Mouse (Mus musculus) lung, postnatal 0 days (tissue): ENCODE results near the gene Dagla. TPM values are rescaled to one million over a fixed set of nuclear protein-coding genes. Genes with fewer than 3 reads are reported as not detected.

ENCODE experiments used
- ATAC-seq: fragments of 200-750 bp; cut with Nextera tagmentation; 2 replicates; pipeline ENCODE4 v1.8.0; 2017; ENCODE audit warnings: moderate library complexity
- DNase-seq: peaks from one replicate; pipeline ENCODE4 v3.0.0-alpha.2; 2016; ENCODE audit warnings: low spot score
- H3K27ac ChIP-seq: fragments of 300-500 bp; sonication (generic); 2 replicates; pipeline ENCODE4 v1.5.1; 2014; ENCODE audit warnings: antibody characterized with exemption, mild to moderate bottlenecking, low read length, mixed read lengths
- H3K27me3 ChIP-seq: fragments of 300-500 bp; sonication (generic); replicated peaks from 2 replicates; pipeline ENCODE4 v1.6.1; 2014; ENCODE audit warnings: low read length, mixed read lengths; ENCODE audit not compliant: insufficient read depth
- H3K36me3 ChIP-seq: fragments of 300-500 bp; sonication (generic); 2 replicates; pipeline ENCODE4 v1.6.1; 2014; ENCODE audit warnings: low read length, mixed read lengths; ENCODE audit not compliant: insufficient read depth
- H3K4me1 ChIP-seq: fragments of 300-500 bp; sonication (generic); 2 replicates; pipeline ENCODE4 v1.6.1; 2014; ENCODE audit warnings: antibody characterized with exemption, low read depth, low read length, mixed read lengths; ENCODE audit not compliant: insufficient read depth
- H3K4me2 ChIP-seq: fragments of 300-500 bp; sonication (generic); replicated peaks from 2 replicates; pipeline ENCODE4 v1.6.1; 2014; ENCODE audit warnings: low read depth, mild to moderate bottlenecking, low read length, moderate library complexity, mixed read lengths
- H3K4me3 ChIP-seq: fragments of 300-500 bp; sonication (generic); 2 replicates; pipeline ENCODE4 v1.5.1; 2014; ENCODE audit warnings: low read depth, low read length
- H3K9ac ChIP-seq: fragments of 300-500 bp; sonication (generic); replicated peaks from 2 replicates; pipeline ENCODE4 v1.6.1; 2014; ENCODE audit warnings: low read depth, mild to moderate bottlenecking
- H3K9me3 ChIP-seq: fragments of 300-500 bp; sonication (generic); 2 replicates; pipeline ENCODE4 v1.6.1; 2016; ENCODE audit warnings: low read length, mixed read lengths
- CTCF ChIP-seq: IDR thresholded peaks from 2 replicates; pipeline ENCODE4 v1.5.1; 2016; ENCODE audit warnings: antibody characterized with exemption, mild to moderate bottlenecking
- EP300 ChIP-seq: IDR thresholded peaks from 2 replicates; pipeline ENCODE4 v1.6.1; 2016; ENCODE audit warnings: antibody characterized with exemption, mild to moderate bottlenecking, control low read depth
- WGBS: fragments of 180-500 bp; shearing (Covaris S2); extraction: QIAGEN DNeasy Blood & Tissue Kit; methylation state at CpG from one replicate; pipeline ENCODE4 v1.1.7; 2014; 5-methylcytosine and 5-hydroxymethylcytosine counted together
- polyA plus RNA-seq: library from polyadenylated mRNA; unstranded; fragments of >200 nt; fragmentation: Nextera tagmentation; extraction: Ambion mirVana; gene quantifications from 2 replicates; pipeline ENCODE4 v1.2.1, GENCODE M21; 2015

Gene Dagla
- polyA plus RNA-seq, 1 experiment from 2014 or later: 1.2 TPM

- no peak for TF ChIP-seq EP300
- TF ChIP-seq CTCF: peak; percentile 89
- Histone ChIP-seq H3K4me2 (no peak overlapping the region), H3K27me3 (0 out of 2 replicates have a peak, but pooled peaks cover 3% of the 10 kb centered on the region), H3K27ac (no peak overlapping the region), H3K4me1 (no peaks in the 10 kb centered on the region), H3K36me3 (no peaks in the 10 kb centered on the region), H3K9ac (no peak overlapping the region), H3K4me3 (no peak overlapping the region), H3K9me3 (no peaks in the 10 kb centered on the region)
- peak; percentile 56 for DNase-seq
- ATAC-seq: no peak
- 17% methylated on average over 11 of the region's 11 CpGs for WGBS
These were observed 36.5 kb upstream of the Dagla start for GRCm38 (mm10) chr19:10341152-10341551.

GRCm38 (mm10) chr19:10340661-10341060 is 36.0 kb upstream of the Dagla start:
- DNase-seq: no peak
- TF ChIP-seq CTCF: no peak

GRCm38 (mm10) chr19:10339271-10339670 is 34.6 kb upstream of the Dagla start:
- WGBS: 34% methylated on average over 5 of the region's 5 CpGs
- no peak for DNase-seq
- TF ChIP-seq CTCF (no peak), EP300 (no peak)
- Histone ChIP-seq H3K4me1 (no peaks in the 10 kb centered on the region), H3K27ac (no peak overlapping the region), H3K4me3 (no peak overlapping the region), H3K36me3 (no peaks in the 10 kb centered on the region), H3K4me2 (no peak overlapping the region), H3K27me3 (0 out of 2 replicates have a peak, but pooled peaks cover 3% of the 10 kb centered on the region), H3K9me3 (no peaks in the 10 kb centered on the region), H3K9ac (no peak overlapping the region)
- no peak for ATAC-seq

More at GRCm38 (mm10) chr19:10340661-10341060, 36.0 kb upstream of the Dagla start:
- Histone ChIP-seq H3K9ac (no peak overlapping the region), H3K4me3 (no peak overlapping the region), H3K9me3 (no peaks in the 10 kb centered on the region), H3K27me3 (0 out of 2 replicates have a peak, but pooled peaks cover 3% of the 10 kb centered on the region), H3K4me2 (no peak overlapping the region), H3K4me1 (no peaks in the 10 kb centered on the region), H3K36me3 (no peaks in the 10 kb centered on the region), H3K27ac (no peak overlapping the region)
- ATAC-seq: no peak
- WGBS: 31% methylated on average over 5 of the region's 5 CpGs

GRCm38 (mm10) chr19:10338724-10339123 is 34.0 kb upstream of the Dagla start:
- 60% methylated on average over 4 of the region's 4 CpGs for WGBS

GRCm38 (mm10) chr19:10334467-10334866 is 29.8 kb upstream of the Dagla start:
- no peak for TF ChIP-seq CTCF
- no peak for TF ChIP-seq EP300
- Histone ChIP-seq H3K9me3 (no peaks in the 10 kb centered on the region), H3K4me1 (no peaks in the 10 kb centered on the region), H3K27me3 (no peaks in the 10 kb centered on the region), H3K27ac (no peak overlapping the region), H3K4me2 (no peak overlapping the region), H3K36me3 (no peaks in the 10 kb centered on the region), H3K9ac (no peak overlapping the region), H3K4me3 (no peak overlapping the region)
- ATAC-seq: no peak
- no peak for DNase-seq
- 69% methylated on average over 4 of the region's 4 CpGs for WGBS

More at GRCm38 (mm10) chr19:10338724-10339123, 34.0 kb upstream of the Dagla start:
- H3K4me1 ChIP-seq: no peaks in the 10 kb centered on the region
- no peak for ATAC-seq
- H3K36me3 ChIP-seq: no peaks in the 10 kb centered on the region
- DNase-seq: no peak
- no peak overlapping the region for H3K27ac ChIP-seq
- no peak overlapping the region for H3K4me2 ChIP-seq
- 0 out of 2 replicates have a peak, but pooled peaks cover 3% of the 10 kb centered on the region for H3K27me3 ChIP-seq
- H3K4me3 ChIP-seq: no peak overlapping the region
- H3K9ac ChIP-seq: no peak overlapping the region
- TF ChIP-seq CTCF (no peak), EP300 (no peak)
- no peaks in the 10 kb centered on the region for H3K9me3 ChIP-seq

GRCm38 (mm10) chr19:10333545-10334252 is 29.0 kb upstream of the Dagla start:
- H3K27ac ChIP-seq: no peak overlapping the region
- H3K36me3 ChIP-seq: no peaks in the 10 kb centered on the region
- ATAC-seq (peak; percentile 63), DNase-seq (peak; percentile 69)
- no peak overlapping the region for H3K4me3 ChIP-seq
- no peaks in the 10 kb centered on the region for H3K9me3 ChIP-seq
- no peak overlapping the region for H3K4me2 ChIP-seq
- no peak overlapping the region for H3K9ac ChIP-seq
- H3K27me3 ChIP-seq: no peaks in the 10 kb centered on the region
- TF ChIP-seq EP300 (no peak), CTCF (peak; percentile 97)
- H3K4me1 ChIP-seq: no peaks in the 10 kb centered on the region
- 28% methylated on average over 9 of the region's 9 CpGs for WGBS
